Mouse (Mus musculus): Measurements from ENCODE around the gene Fam71f2. TPM values are rescaled to one million over a fixed set of nuclear protein-coding genes. Genes with fewer than 3 reads are reported as not detected.
A peak's percentile ranks its signal among the peaks of the same experiment; 100 is the strongest.

The Fam71f2 gene
- 0.13 and 0.29 TPM in 2 replicates for polyA plus RNA-seq (2015; fragmentation: Nextera tagmentation; extraction: Ambion mirVana)

DNA sequence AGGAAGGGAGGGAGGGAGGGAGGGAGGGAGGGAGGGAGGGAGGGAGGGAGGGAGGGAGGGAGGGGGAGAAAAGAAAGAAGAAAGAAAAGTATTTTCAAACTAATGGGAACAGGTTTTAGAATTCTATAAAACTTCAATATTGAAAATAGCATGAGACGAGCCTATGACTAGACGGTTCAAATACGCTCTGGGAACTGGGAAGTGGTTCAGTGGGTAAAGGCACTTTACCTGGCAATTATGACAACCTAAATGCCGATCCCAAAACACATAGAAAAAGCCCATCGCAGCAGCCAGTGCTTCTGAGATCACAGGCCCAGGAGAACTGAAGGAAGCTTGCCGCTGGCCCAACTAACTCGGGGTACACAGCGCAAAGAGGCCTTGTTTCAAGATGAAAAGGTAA lies at the start of gene Fam71f2:
TSS of gene Fam71f2 (plus strand) at position 301 of the 400 bp plus-strand sequence.
- Histone ChIP-seq H3K9me3 (ENCODE audit: control insufficient read depth, low read length) (no peaks in the 10 kb centered on the region), H3K27ac (ENCODE audit: low read length) (no peak within 1 kb of the TSS; the same call in 1 of the 2 replicates), H3K4me3 (ENCODE audit: low read length) (no peak within 1 kb of the TSS), H3K4me2 (ENCODE audit: low read depth, low read length) (no peak within 1 kb of the TSS), H3K36me3 (ENCODE audit: control insufficient read depth, insufficient read depth, low read length) (0 out of 2 replicates have a peak, but pooled peaks cover 3% of the 10 kb centered on the region), H3K9ac (ENCODE audit: low read depth, low read length) (no peak within 1 kb of the TSS), H3K4me1 (ENCODE audit: control insufficient read depth, insufficient read depth, low read length) (no peaks in the 10 kb centered on the region), H3K27me3 (replicated peaks; ENCODE audit: control insufficient read depth, insufficient read depth, low read length) (no peaks in the 10 kb centered on the region)
- WGBS = 80% methylated on average over 8 of the region's 8 CpGs
- no peak for ATAC-seq

- H3K4me3 ChIP-seq (ENCODE audit: low read length) = no peak overlapping the region
- no peak overlapping the region for H3K4me2 ChIP-seq (ENCODE audit: low read depth, low read length)
- H3K4me1 ChIP-seq (ENCODE audit: control insufficient read depth, insufficient read depth, low read length) = no peaks in the 10 kb centered on the region
- no peak overlapping the region for H3K9ac ChIP-seq (ENCODE audit: low read depth, low read length)
- H3K27me3 ChIP-seq (replicated peaks; ENCODE audit: control insufficient read depth, insufficient read depth, low read length) = no peaks in the 10 kb centered on the region
- 66% methylated on average over 6 of the region's 6 CpGs for WGBS
- H3K27ac ChIP-seq (ENCODE audit: low read length) = no peak overlapping the region
- no peaks in the 10 kb centered on the region for H3K36me3 ChIP-seq (ENCODE audit: control insufficient read depth, insufficient read depth, low read length)
- H3K9me3 ChIP-seq (ENCODE audit: control insufficient read depth, low read length) = no peaks in the 10 kb centered on the region
- no peak for ATAC-seq
Observed at GRCm38 (mm10) chr6:29230386-29230785, 49.0 kb upstream of the Fam71f2 start.

GRCm38 (mm10) chr6:29231799-29232198 lies 47.6 kb upstream of the Fam71f2 start:
- Histone ChIP-seq H3K27ac (ENCODE audit: low read length) (no peak overlapping the region), H3K9me3 (ENCODE audit: control insufficient read depth, low read length) (no peaks in the 10 kb centered on the region), H3K4me2 (ENCODE audit: low read depth, low read length) (no peak overlapping the region), H3K36me3 (ENCODE audit: control insufficient read depth, insufficient read depth, low read length) (no peaks in the 10 kb centered on the region), H3K9ac (ENCODE audit: low read depth, low read length) (no peak overlapping the region), H3K4me3 (ENCODE audit: low read length) (no peak overlapping the region), H3K4me1 (ENCODE audit: control insufficient read depth, insufficient read depth, low read length) (no peaks in the 10 kb centered on the region), H3K27me3 (replicated peaks; ENCODE audit: control insufficient read depth, insufficient read depth, low read length) (no peaks in the 10 kb centered on the region)
- WGBS = 76% methylated on average over 3 of the region's 3 CpGs
- no peak for ATAC-seq

DNA sequence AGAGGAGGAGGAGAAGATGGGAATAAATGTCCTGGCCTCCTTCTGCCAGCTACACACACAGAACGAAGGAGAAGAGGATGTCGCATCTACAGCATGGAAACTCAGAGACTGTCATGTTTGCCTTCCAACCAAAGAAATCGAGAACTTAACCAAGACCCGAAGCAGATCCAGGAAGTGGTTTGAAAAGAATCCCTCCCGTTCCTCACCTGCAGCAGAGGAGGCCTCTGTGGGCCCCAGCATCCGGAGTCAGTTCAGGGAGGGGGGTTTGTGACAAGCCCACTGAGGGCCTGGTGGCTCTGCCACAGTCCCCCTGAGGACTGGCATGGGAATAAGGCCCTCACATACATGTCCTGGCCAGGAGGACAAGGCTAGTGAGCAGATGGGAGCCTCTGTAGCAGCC lies 47.1 kb upstream of the Fam71f2 start:
- H3K27me3 ChIP-seq (replicated peaks; ENCODE audit: control insufficient read depth, insufficient read depth, low read length) = no peaks in the 10 kb centered on the region
- H3K4me2 ChIP-seq (ENCODE audit: low read depth, low read length) = no peak overlapping the region
- H3K4me1 ChIP-seq (ENCODE audit: control insufficient read depth, insufficient read depth, low read length) = no peaks in the 10 kb centered on the region
- H3K27ac ChIP-seq (ENCODE audit: low read length) = no peak overlapping the region
- H3K36me3 ChIP-seq (ENCODE audit: control insufficient read depth, insufficient read depth, low read length) = no peaks in the 10 kb centered on the region
- H3K4me3 ChIP-seq (ENCODE audit: low read length) = no peak overlapping the region
- no peaks in the 10 kb centered on the region for H3K9me3 ChIP-seq (ENCODE audit: control insufficient read depth, low read length)
- ATAC-seq = no peak
- WGBS = 71% methylated on average over 6 of the region's 6 CpGs
- H3K9ac ChIP-seq (ENCODE audit: low read depth, low read length) = no peak overlapping the region

- no peak for ATAC-seq
- WGBS = 63% methylated on average over 3 of the region's 3 CpGs
- H3K9ac ChIP-seq (ENCODE audit: low read depth, low read length) = no peak overlapping the region
- H3K27ac ChIP-seq (ENCODE audit: low read length) = no peak overlapping the region
- no peak overlapping the region for H3K4me2 ChIP-seq (ENCODE audit: low read depth, low read length)
- H3K36me3 ChIP-seq (ENCODE audit: control insufficient read depth, insufficient read depth, low read length) = no peaks in the 10 kb centered on the region
- H3K27me3 ChIP-seq (replicated peaks; ENCODE audit: control insufficient read depth, insufficient read depth, low read length) = no peaks in the 10 kb centered on the region
- H3K4me3 ChIP-seq (ENCODE audit: low read length) = no peak overlapping the region
- H3K9me3 ChIP-seq (ENCODE audit: control insufficient read depth, low read length) = no peaks in the 10 kb centered on the region
- H3K4me1 ChIP-seq (ENCODE audit: control insufficient read depth, insufficient read depth, low read length) = no peaks in the 10 kb centered on the region
Observed at GRCm38 (mm10) chr6:29233710-29234109, 45.7 kb upstream of the Fam71f2 start.

GRCm38 (mm10) chr6:29234272-29234671 lies 45.1 kb upstream of the Fam71f2 start:
- Histone ChIP-seq H3K9ac (ENCODE audit: low read depth, low read length) (no peak overlapping the region), H3K27me3 (replicated peaks; ENCODE audit: control insufficient read depth, insufficient read depth, low read length) (no peaks in the 10 kb centered on the region), H3K27ac (ENCODE audit: low read length) (no peak overlapping the region), H3K4me3 (ENCODE audit: low read length) (no peak overlapping the region), H3K4me2 (ENCODE audit: low read depth, low read length) (no peak overlapping the region), H3K36me3 (ENCODE audit: control insufficient read depth, insufficient read depth, low read length) (no peaks in the 10 kb centered on the region), H3K4me1 (ENCODE audit: control insufficient read depth, insufficient read depth, low read length) (no peaks in the 10 kb centered on the region), H3K9me3 (ENCODE audit: control insufficient read depth, low read length) (no peaks in the 10 kb centered on the region)
- ATAC-seq = no peak; the same call in 1 of the 2 replicates
- WGBS = 40% methylated on average over 8 of the region's 8 CpGs

- ATAC-seq = 0 out of 2 replicates have a peak, but pooled peaks have one; percentile 24
- 32% methylated on average over 2 of the region's 2 CpGs for WGBS
- no peak overlapping the region for H3K27ac ChIP-seq (ENCODE audit: low read length)
Observed at GRCm38 (mm10) chr6:29240806-29241205, 38.6 kb upstream of the Fam71f2 start.

GRCm38 (mm10) chr6:29241697-29242096 lies 37.7 kb upstream of the Fam71f2 start:
- Histone ChIP-seq H3K9me3 (ENCODE audit: control insufficient read depth, low read length) (no peaks in the 10 kb centered on the region), H3K27me3 (replicated peaks; ENCODE audit: control insufficient read depth, insufficient read depth, low read length) (no peaks in the 10 kb centered on the region), H3K4me1 (ENCODE audit: control insufficient read depth, insufficient read depth, low read length) (peaks cover 8% of the 10 kb centered on the region; the same call in 1 of the 2 replicates), H3K36me3 (ENCODE audit: control insufficient read depth, insufficient read depth, low read length) (no peaks in the 10 kb centered on the region), H3K27ac (ENCODE audit: low read length) (no peak overlapping the region), H3K4me2 (ENCODE audit: low read depth, low read length) (no peak overlapping the region), H3K4me3 (ENCODE audit: low read length) (no peak overlapping the region), H3K9ac (ENCODE audit: low read depth, low read length) (no peak overlapping the region)
- 47% methylated on average over 2 of the region's 2 CpGs for WGBS
- no peak for ATAC-seq

More at GRCm38 (mm10) chr6:29240806-29241205, 38.6 kb upstream of the Fam71f2 start:
- Histone ChIP-seq H3K9me3 (ENCODE audit: control insufficient read depth, low read length) (no peaks in the 10 kb centered on the region), H3K4me1 (ENCODE audit: control insufficient read depth, insufficient read depth, low read length) (peaks cover 7% of the 10 kb centered on the region; the same call in 1 of the 2 replicates), H3K4me3 (ENCODE audit: low read length) (no peak overlapping the region), H3K36me3 (ENCODE audit: control insufficient read depth, insufficient read depth, low read length) (no peaks in the 10 kb centered on the region), H3K27me3 (replicated peaks; ENCODE audit: control insufficient read depth, insufficient read depth, low read length) (no peaks in the 10 kb centered on the region), H3K4me2 (ENCODE audit: low read depth, low read length) (no peak overlapping the region), H3K9ac (ENCODE audit: low read depth, low read length) (no peak overlapping the region)

- H3K9me3 ChIP-seq (ENCODE audit: control insufficient read depth, low read length) = no peaks in the 10 kb centered on the region
- H3K9ac ChIP-seq (ENCODE audit: low read depth, low read length) = no peak overlapping the region
- 66% methylated on average over 1 of the region's 1 CpGs for WGBS
- H3K27ac ChIP-seq (ENCODE audit: low read length) = no peak overlapping the region
- no peaks in the 10 kb centered on the region for H3K36me3 ChIP-seq (ENCODE audit: control insufficient read depth, insufficient read depth, low read length)
- ATAC-seq = no peak
- peaks cover 8% of the 10 kb centered on the region; the same call in 1 of the 2 replicates for H3K4me1 ChIP-seq (ENCODE audit: control insufficient read depth, insufficient read depth, low read length)
- no peak overlapping the region for H3K4me3 ChIP-seq (ENCODE audit: low read length)
- H3K27me3 ChIP-seq (replicated peaks; ENCODE audit: control insufficient read depth, insufficient read depth, low read length) = no peaks in the 10 kb centered on the region
- H3K4me2 ChIP-seq (ENCODE audit: low read depth, low read length) = no peak overlapping the region
Observed at GRCm38 (mm10) chr6:29242265-29242664, 37.1 kb upstream of the Fam71f2 start.

Data from intestine, embryonic 16.5 days (tissue).